Mouse (Mus musculus) spleen, adult 2 months (tissue): Measurements from ENCODE around the gene Rnf144b. TPM values are rescaled to one million over a fixed set of nuclear protein-coding genes. Genes with fewer than 3 reads are reported as not detected.

ENCODE experiments used
- DNase-seq, 2 experiments: peaks; one replicate each; pipeline versions ENCODE4 v3.0.0 to v3.0.0-alpha.2; 2012 to 2021; ENCODE audit warnings: low spot score in 2 of 2, low read depth in 1 of 2
- H3K27ac ChIP-seq: fragments of 200-500 bp; 2 replicates; pipeline ENCODE4 v1.5.1; 2012; ENCODE audit warnings: low read length, inconsistent platforms; ENCODE audit not compliant: insufficient read depth
- H3K27me3 ChIP-seq: fragments of 200-500 bp; 2 replicates; pipeline ENCODE4 v1.6.1; 2012; ENCODE audit warnings: mild to moderate bottlenecking, moderate library complexity, low read length, inconsistent platforms; ENCODE audit not compliant: control insufficient read depth, insufficient read depth
- H3K36me3 ChIP-seq: fragments of 200-500 bp; 2 replicates; pipeline ENCODE4 v1.6.1; 2012; ENCODE audit warnings: mild to moderate bottlenecking, low read length, inconsistent platforms; ENCODE audit not compliant: control insufficient read depth, insufficient read depth
- H3K4me1 ChIP-seq: fragments of 200-500 bp; 2 replicates; pipeline ENCODE4 v1.6.1; 2011; ENCODE audit warnings: inconsistent platforms; ENCODE audit not compliant: control insufficient read depth, insufficient read depth, insufficient read length
- H3K4me3 ChIP-seq: fragments of 200-500 bp; 2 replicates; pipeline ENCODE4 v1.5.1; 2011; ENCODE audit warnings: mild to moderate bottlenecking, inconsistent platforms; ENCODE audit not compliant: insufficient read depth, insufficient read length; ENCODE audit errors: extremely low read depth
- CTCF ChIP-seq: fragments of 200-500 bp; IDR thresholded peaks from 2 replicates; pipeline ENCODE4 v1.5.1; 2011; ENCODE audit warnings: mild to moderate bottlenecking, inconsistent platforms; ENCODE audit not compliant: insufficient read depth, insufficient read length, insufficient replicate concordance; ENCODE audit errors: extremely low read depth
- POLR2A ChIP-seq: fragments of 200-500 bp; IDR thresholded peaks from 2 replicates; pipeline ENCODE4 v1.6.1; 2011; ENCODE audit warnings: low read depth, low read length, inconsistent platforms
- WGBS: fragments of 180-500 bp; shearing (Covaris S2); methylation state at CpG from one replicate; pipeline ENCODE4 v1.1.7; 2018; 5-methylcytosine and 5-hydroxymethylcytosine counted together
- polyA plus RNA-seq: library from polyadenylated mRNA; depleted of rRNA; stranded (reverse); fragments of >200 nt; gene quantifications from 2 replicates; pipeline ENCODE4 v1.2.3, GENCODE M21; 2012

Gene Rnf144b
- polyA plus RNA-seq, 1 experiment, result 4.6 TPM

GRCm38 (mm10) chr13:47195491-47195890 is 73.0 kb downstream of the Rnf144b start:
- WGBS, result 87% methylated on average over 4 of the region's 4 CpGs
- no peak overlapping the region for H3K4me3 ChIP-seq
- TF ChIP-seq CTCF (no peak), POLR2A (no peak)
- H3K36me3 ChIP-seq, result no peaks in the 10 kb centered on the region
- H3K27me3 ChIP-seq, result no peaks in the 10 kb centered on the region
- H3K4me1 ChIP-seq, result no peaks in the 10 kb centered on the region
- DNase-seq, result no peak
- no peak overlapping the region for H3K27ac ChIP-seq

- H3K4me1 ChIP-seq, result no peaks in the 10 kb centered on the region
- no peak overlapping the region for H3K27ac ChIP-seq
- H3K27me3 ChIP-seq, result no peaks in the 10 kb centered on the region
- H3K4me3 ChIP-seq, result no peak overlapping the region
- TF ChIP-seq CTCF (no peak), POLR2A (no peak)
- no peak for DNase-seq
- 87% methylated on average over 12 of the region's 12 CpGs for WGBS
- H3K36me3 ChIP-seq, result no peaks in the 10 kb centered on the region
These were observed 77.7 kb downstream of the Rnf144b start for GRCm38 (mm10) chr13:47200011-47200670.

- DNase-seq, result no peak
- Histone ChIP-seq H3K27me3 (no peaks in the 10 kb centered on the region), H3K4me3 (no peak overlapping the region), H3K27ac (no peak overlapping the region), H3K36me3 (no peaks in the 10 kb centered on the region), H3K4me1 (no peaks in the 10 kb centered on the region)
- 86% methylated on average over 13 of the region's 13 CpGs for WGBS
- TF ChIP-seq POLR2A (no peak), CTCF (no peak)
These were observed 79.6 kb downstream of the Rnf144b start for GRCm38 (mm10) chr13:47201962-47202624.

GRCm38 (mm10) chr13:47210496-47210895 is 88.0 kb downstream of the Rnf144b start:
- Histone ChIP-seq H3K36me3 (no peaks in the 10 kb centered on the region), H3K27ac (no peak overlapping the region), H3K4me3 (no peak overlapping the region), H3K27me3 (no peaks in the 10 kb centered on the region), H3K4me1 (no peaks in the 10 kb centered on the region)
- no peak for DNase-seq
- 79% methylated on average over 4 of the region's 4 CpGs for WGBS
- TF ChIP-seq POLR2A, result no peak

- H3K27me3 ChIP-seq, result no peaks in the 10 kb centered on the region
- no peak overlapping the region for H3K4me3 ChIP-seq
- DNase-seq, result no peak
- H3K36me3 ChIP-seq, result no peaks in the 10 kb centered on the region
- 88% methylated on average over 6 of the region's 6 CpGs for WGBS
- H3K27ac ChIP-seq, result no peak overlapping the region
- no peak for TF ChIP-seq POLR2A
- TF ChIP-seq CTCF, result no peak
- no peaks in the 10 kb centered on the region for H3K4me1 ChIP-seq
These were observed 88.5 kb downstream of the Rnf144b start for GRCm38 (mm10) chr13:47210992-47211391.

GRCm38 (mm10) chr13:47211581-47211980 is 89.1 kb downstream of the Rnf144b start:
- H3K27ac ChIP-seq, result no peak overlapping the region
- no peak overlapping the region for H3K4me3 ChIP-seq
- no peaks in the 10 kb centered on the region for H3K36me3 ChIP-seq
- H3K27me3 ChIP-seq, result no peaks in the 10 kb centered on the region
- TF ChIP-seq POLR2A (no peak), CTCF (no peak)
- H3K4me1 ChIP-seq, result no peaks in the 10 kb centered on the region
- DNase-seq, result no peak
- WGBS, result 96% methylated on average over 7 of the region's 7 CpGs

GRCm38 (mm10) chr13:47213817-47214216 is 91.4 kb downstream of the Rnf144b start:
- Histone ChIP-seq H3K36me3 (no peaks in the 10 kb centered on the region), H3K27ac (no peak overlapping the region), H3K4me1 (no peaks in the 10 kb centered on the region), H3K27me3 (no peaks in the 10 kb centered on the region), H3K4me3 (no peak overlapping the region)
- 93% methylated on average over 10 of the region's 10 CpGs for WGBS
- TF ChIP-seq POLR2A, result no peak
- TF ChIP-seq CTCF, result no peak
- no peak for DNase-seq
